14 mouse cellular contexts compared by ENCODE assay signal in the genomic region with DNA sequence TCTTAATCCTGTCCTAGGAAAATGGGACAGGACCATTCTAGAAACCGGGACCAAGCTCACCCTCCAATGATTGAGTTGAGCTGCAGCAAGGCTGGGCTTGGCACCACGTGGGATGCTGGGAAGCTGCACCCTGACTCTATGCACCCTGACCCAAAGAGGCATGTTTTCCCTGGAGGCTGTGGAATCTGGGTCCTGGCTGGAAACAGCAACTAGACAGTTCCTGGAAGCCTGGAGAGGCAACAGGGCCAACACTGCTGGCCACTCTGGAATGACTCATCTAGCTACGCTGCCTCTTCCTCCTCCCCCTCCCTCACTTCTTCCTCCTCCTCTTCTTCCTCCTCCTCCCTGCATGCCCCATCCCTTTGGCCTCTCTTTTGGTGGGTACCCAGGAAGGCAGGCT. TPM values are rescaled to one million over a fixed set of nuclear protein-coding genes. Genes with fewer than 3 reads are reported as not detected.
DNase-seq lines count a peak whose midpoint lies in the region; ATAC-seq and TF ChIP-seq lines count a peak whose summit lies in the region.
"Had no signal": no experiment of that assay in that cellular context is flagged by ENCODE, and none has a peak within 500 bp of the region (broad histone marks: within the 10 kb centered on the region; RNA-seq: fewer than 3 reads in every experiment).

No protein-coding gene starts in this region.

- H3K27me3 ChIP-seq in intestine, postnatal 0 days (replicated peaks; ENCODE audit: control insufficient read depth, insufficient read depth, low read length) = no peaks in the 10 kb centered on the region

- H3K27ac ChIP-seq in intestine, postnatal 0 days (ENCODE audit: low read depth, low read length) = no peak overlapping the region
- H3K27ac ChIP-seq: embryonic facial prominence, embryonic 10.5 days; forebrain, embryonic 12.5 days; liver, embryonic 13.5 days had no signal

- no peak overlapping the region for H3K4me2 ChIP-seq in intestine, postnatal 0 days (replicated peaks; ENCODE audit: low read depth)
- H3K4me2 ChIP-seq: forebrain, embryonic 12.5 days; liver, embryonic 13.5 days had no signal

- DNase-seq in adrenal gland, adult 8-10 months = peak; percentile 35
- DNase-seq in adrenal gland, postnatal 4 days (ENCODE audit: low spot score in 2 of 2) = no peak
- peak; percentile 37 for DNase-seq in ovary, adult 18-20 months (ENCODE audit: low spot score)
- no peak for DNase-seq in ovary, postnatal 14 days (ENCODE audit: low spot score)
- DNase-seq in kidney, adult 9 months = peak; percentile 37
- no peak for DNase-seq in layer of hippocampus, postnatal 36 days
- no peak for DNase-seq in spleen, postnatal 14 days (ENCODE audit: low spot score in 2 of 2)
- DNase-seq: cerebellum, adult 2 months; liver, embryonic 13.5 days had no signal

- ATAC-seq in intestine, postnatal 0 days = no peak

- H3K9ac ChIP-seq in intestine, postnatal 0 days (ENCODE audit: low read depth, low read length) = no peak overlapping the region
- H3K9ac ChIP-seq: forebrain, embryonic 12.5 days; liver, embryonic 13.5 days had no signal

- H3K4me1 ChIP-seq in intestine, postnatal 0 days (replicated peaks; ENCODE audit: control insufficient read depth, insufficient read depth, low read length) = peaks cover 5% of the 10 kb centered on the region; the same call in 1 of the 2 replicates
- H3K4me1 ChIP-seq: forebrain, embryonic 12.5 days had no signal

- whole genome bisulfite sequencing in intestine, postnatal 0 days = 55% methylated on average over 3 of the region's 3 CpGs

- no peaks in the 10 kb centered on the region for H3K9me3 ChIP-seq in intestine, postnatal 0 days (ENCODE audit: control insufficient read depth)
- H3K9me3 ChIP-seq: embryonic facial prominence, embryonic 10.5 days; forebrain, embryonic 12.5 days; liver, embryonic 13.5 days had no signal

- peaks cover 16% of the 10 kb centered on the region; the same call in 1 of the 2 replicates for H3K36me3 ChIP-seq in intestine, postnatal 0 days (ENCODE audit: control insufficient read depth, insufficient read depth)
- H3K36me3 ChIP-seq: embryonic facial prominence, embryonic 10.5 days; forebrain, embryonic 12.5 days; liver, embryonic 13.5 days had no signal

- TF ChIP-seq CTCF in intestine, postnatal 0 days (IDR thresholded peaks at IDR 0.05; ENCODE audit: low read depth) = no peak

- no peak overlapping the region for H3K4me3 ChIP-seq in intestine, postnatal 0 days (ENCODE audit: low read depth, low read length)
- H3K4me3 ChIP-seq: embryonic facial prominence, embryonic 10.5 days; forebrain, embryonic 12.5 days; liver, embryonic 13.5 days had no signal

RNA-seq across cellular contexts. Expression of gene 9230112D13Rik, which starts 31.4 kb away (rescaled TPM):
- not detected for total RNA-seq in adrenal gland, adult 8-10 months (2022)
- not detected for total RNA-seq in adrenal gland, postnatal 4 days (2021)
- not detected in 2 replicates for polyA plus RNA-seq in intestine, postnatal 0 days (2015; fragmentation: Nextera tagmentation; extraction: Ambion mirVana)
- not detected for total RNA-seq in layer of hippocampus, postnatal 36 days (2021)
- total RNA-seq: MEL had no signal
- polyA plus RNA-seq: cerebellum, adult 2 months; embryonic facial prominence, embryonic 10.5 days; forebrain, embryonic 12.5 days; liver, embryonic 13.5 days had no signal

RNA-seq across cellular contexts. Expression of gene Ldb3, which starts 34.4 kb away (rescaled TPM):
- under 1 TPM; 0.35 to 0.98 (median 0.69) TPM for total RNA-seq in adrenal gland, adult 8-10 months (2022)
- total RNA-seq in adrenal gland, postnatal 4 days (2021) = 10 to 100 TPM; 14.3 to 37.2 TPM
- polyA plus RNA-seq in intestine, postnatal 0 days (2015; fragmentation: Nextera tagmentation; extraction: Ambion mirVana) = 15.2 and 16.2 TPM in 2 replicates
- total RNA-seq in layer of hippocampus, postnatal 36 days (2021) = 1 to 10 TPM; 3.4 to 4.0 TPM
- total RNA-seq: MEL had no signal
- polyA plus RNA-seq: embryonic facial prominence, embryonic 10.5 days had no signal

RNA-seq across cellular contexts. Expression of gene Opn4, which starts 45.9 kb away (rescaled TPM):
- total RNA-seq in adrenal gland, adult 8-10 months (2022) = under 1 TPM in 2 of 4 experiments, not detected in 2; 0.14 to 0.23 TPM
- not detected for total RNA-seq in adrenal gland, postnatal 4 days (2021)
- polyA plus RNA-seq in intestine, postnatal 0 days (2015; fragmentation: Nextera tagmentation; extraction: Ambion mirVana) = 0.26 and 0.69 TPM in 2 replicates
- not detected for total RNA-seq in layer of hippocampus, postnatal 36 days (2021)
- total RNA-seq: MEL had no signal
- polyA plus RNA-seq: gonadal fat pad, adult 2 months; liver, embryonic 13.5 days had no signal

RNA-seq across cellular contexts. Expression of gene Bmpr1a, which starts 50.9 kb away (rescaled TPM):
- 10 to 100 TPM; 60.5 to 74.7 (median 67.1) TPM for total RNA-seq in adrenal gland, adult 8-10 months (2022)
- total RNA-seq in adrenal gland, postnatal 4 days (2021) = 10 to 100 TPM; 79.7 to 81.9 TPM
- 18.8 and 19.3 TPM in 2 replicates for polyA plus RNA-seq in intestine, postnatal 0 days (2015; fragmentation: Nextera tagmentation; extraction: Ambion mirVana)
- total RNA-seq in layer of hippocampus, postnatal 36 days (2021) = 10 to 100 TPM; 40.2 to 40.7 TPM

Comparison
In these comparisons a context has a peak if more than half of its experiments do, and no peak if none do; other contexts are left out.
1. DNase-seq: peak in adrenal gland, adult 8-10 months (single experiment), ovary, adult 18-20 months (single experiment) and kidney, adult 9 months (single experiment); none in adrenal gland, postnatal 4 days (0 of 2), ovary, postnatal 14 days (single experiment), layer of hippocampus, postnatal 36 days (0 of 2) and spleen, postnatal 14 days (0 of 2).